Mouse (Mus musculus) megakaryocyte, embryonic 14.5 days (primary cell): ENCODE data around the gene C1qbp.

Experiments used
- FLI1 ChIP-seq: IDR thresholded peaks from 2 replicates; pipeline ENCODE4 v1.6.1; 2012; ENCODE audit warnings: low read length, inconsistent platforms, mixed read lengths
- GATA1 ChIP-seq: IDR thresholded peaks from 3 replicates; pipeline ENCODE4 v1.6.1; 2012; ENCODE audit warnings: mixed read lengths, low read length, inconsistent platforms, borderline replicate concordance

DNA sequence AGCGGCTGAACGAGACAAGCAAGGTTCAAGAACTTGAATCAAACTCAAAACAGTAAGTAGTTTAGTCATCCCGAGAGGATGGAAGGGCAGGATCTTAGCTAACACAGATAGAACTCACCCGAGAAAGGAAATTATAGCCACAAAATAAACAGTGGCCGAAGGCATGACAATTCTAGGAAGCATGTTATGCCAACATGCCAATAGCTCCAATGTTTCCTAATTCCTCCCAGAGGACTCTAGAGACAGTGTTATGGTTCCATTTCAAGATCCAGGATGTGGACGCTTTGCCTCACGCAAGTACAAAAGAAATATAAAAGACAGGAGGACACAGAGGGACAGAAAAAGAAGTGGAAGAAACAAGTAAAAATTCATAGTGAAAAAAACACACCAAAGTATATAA is 25.0 kb upstream of the C1qbp start:
- TF ChIP-seq GATA1 (no peak), FLI1 (no peak)
